Mouse (Mus musculus) embryonic facial prominence, embryonic 11.5 days (tissue): ENCODE results near the gene Carmil3. TPM values are rescaled to one million over a fixed set of nuclear protein-coding genes. Genes with fewer than 3 reads are reported as not detected.

ENCODE experiments used
- ATAC-seq: fragments of 200-750 bp; cut with Nextera tagmentation; replicated peaks from 2 replicates; pipeline ENCODE4 v1.8.0; 2017; ENCODE audit warnings: low read depth; ENCODE audit not compliant: insufficient number of reproducible peaks, low FRiP score, low TSS enrichment
- DNase-seq: peaks from one replicate; pipeline ENCODE4 v3.0.0-alpha.2; 2015; ENCODE audit warnings: low spot score
- H3K27ac ChIP-seq: fragments of 300-500 bp; sonication (generic); replicated peaks from 2 replicates; pipeline ENCODE4 v1.5.1; 2014; ENCODE audit warnings: mild to moderate bottlenecking, low read depth, low read length, control low read depth
- H3K27me3 ChIP-seq: fragments of 300-500 bp; sonication (generic); 2 replicates; pipeline ENCODE4 v1.6.1; 2014; ENCODE audit warnings: mild to moderate bottlenecking, low read length, moderate library complexity, mixed read lengths; ENCODE audit not compliant: control insufficient read depth, insufficient read depth
- H3K36me3 ChIP-seq: fragments of 300-500 bp; sonication (generic); replicated peaks from 2 replicates; pipeline ENCODE4 v1.6.1; 2014; ENCODE audit warnings: low read depth, mild to moderate bottlenecking, low read length, moderate library complexity, mixed read lengths; ENCODE audit not compliant: control insufficient read depth, insufficient read depth
- H3K4me1 ChIP-seq: fragments of 300-500 bp; sonication (generic); 2 replicates; pipeline ENCODE4 v1.6.1; 2014; ENCODE audit warnings: low read length, mixed read lengths; ENCODE audit not compliant: control insufficient read depth, insufficient read depth
- H3K4me2 ChIP-seq: fragments of 300-500 bp; sonication (generic); 2 replicates; pipeline ENCODE4 v1.6.1; 2014; ENCODE audit warnings: low read depth, mild to moderate bottlenecking, control low read depth, low read length, moderate library complexity
- H3K4me3 ChIP-seq: fragments of 300-500 bp; sonication (generic); 2 replicates; pipeline ENCODE4 v1.5.1; 2014; ENCODE audit warnings: low read depth, low read length, control low read depth
- H3K9ac ChIP-seq: fragments of 300-500 bp; sonication (generic); replicated peaks from 2 replicates; pipeline ENCODE4 v1.6.1; 2014; ENCODE audit warnings: mild to moderate bottlenecking, control low read depth, low read length
- H3K9me3 ChIP-seq: fragments of 300-500 bp; sonication (generic); replicated peaks from 2 replicates; pipeline ENCODE4 v1.6.1; 2016; ENCODE audit warnings: mild to moderate bottlenecking, low read length, inconsistent platforms, mixed read lengths; ENCODE audit not compliant: control insufficient read depth
- WGBS: fragments of 180-500 bp; shearing (Covaris S2); extraction: QIAGEN DNeasy Blood & Tissue Kit; methylation state at CpG from one replicate; pipeline ENCODE4 v1.1.7; 2014; 5-methylcytosine and 5-hydroxymethylcytosine counted together
- polyA plus RNA-seq: library from polyadenylated mRNA; unstranded; fragments of >200 nt; fragmentation: Nextera tagmentation; extraction: Ambion mirVana; gene quantifications from 2 replicates; pipeline ENCODE4 v1.2.1, GENCODE M21; 2014

The Carmil3 gene
- polyA plus RNA-seq, 1 experiment from 2014 or later: 4.9 TPM

DNA sequence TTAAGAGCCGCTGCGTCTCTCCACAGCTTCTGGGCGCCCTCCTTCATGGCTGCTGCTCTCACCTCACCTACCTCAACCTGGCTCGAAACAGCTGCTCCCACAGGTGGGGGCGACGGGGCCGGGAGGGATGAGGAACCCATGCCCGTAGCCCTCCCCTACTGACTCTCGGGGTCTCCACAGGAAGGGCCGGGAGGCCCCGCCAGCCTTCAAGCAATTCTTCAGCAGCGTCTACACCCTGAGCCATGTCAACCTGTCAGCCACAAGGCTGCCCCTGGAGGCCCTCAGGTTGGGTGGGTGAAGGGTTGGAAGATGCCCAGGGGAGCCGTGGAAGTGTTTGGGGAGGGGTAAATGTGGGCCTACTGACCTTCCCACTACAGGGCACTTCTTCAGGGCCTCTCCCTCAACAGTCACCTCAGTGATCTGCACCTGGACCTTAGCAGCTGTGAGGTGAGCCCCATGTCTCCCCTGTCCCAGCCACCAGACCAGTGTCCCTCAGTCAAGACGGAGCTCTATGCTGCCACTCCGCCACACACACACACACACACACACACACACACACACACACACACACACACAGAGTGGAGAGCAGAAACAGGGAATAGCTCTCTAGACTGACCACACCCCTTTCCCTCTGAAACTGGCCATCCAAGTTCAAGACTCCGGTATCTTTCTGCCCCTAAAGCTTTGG, 6.5 kb downstream of the Carmil3 start:
- WGBS: 62% methylated on average over 16 of the region's 16 CpGs
- Histone ChIP-seq H3K27me3 (no peaks in the 10 kb centered on the region), H3K36me3 (no peaks in the 10 kb centered on the region; the same call in 1 of the 2 replicates), H3K9me3 (no peaks in the 10 kb centered on the region), H3K4me2 (no peak overlapping the region), H3K4me1 (no peaks in the 10 kb centered on the region), H3K27ac (no peak overlapping the region), H3K4me3 (no peak overlapping the region), H3K9ac (no peak overlapping the region)
- ATAC-seq (0 out of 2 replicates have a peak, but pooled peaks have one; percentile 32), DNase-seq (no peak)

- H3K27ac ChIP-seq: no peak overlapping the region
- H3K9ac ChIP-seq: peak overlapping the region; percentile 37; the same call in 1 of the 2 replicates
- H3K4me2 ChIP-seq: no peak overlapping the region
- H3K27me3 ChIP-seq: no peaks in the 10 kb centered on the region
- no peaks in the 10 kb centered on the region; the same call in 1 of the 2 replicates for H3K36me3 ChIP-seq
- DNase-seq (peak; percentile 86), ATAC-seq (peak; percentile 37; the same call in 1 of the 2 replicates)
- no peaks in the 10 kb centered on the region for H3K4me1 ChIP-seq
- H3K4me3 ChIP-seq: no peak overlapping the region
- H3K9me3 ChIP-seq: no peaks in the 10 kb centered on the region
- WGBS: 28% methylated on average over 6 of the region's 6 CpGs
Measured at GRCm38 (mm10) chr14:55497449-55497821, 7.0 kb downstream of the Carmil3 start.

- DNase-seq (no peak), ATAC-seq (no peak)
- Histone ChIP-seq H3K9me3 (no peaks in the 10 kb centered on the region), H3K9ac (no peak overlapping the region), H3K4me2 (no peak overlapping the region), H3K4me1 (no peaks in the 10 kb centered on the region), H3K4me3 (no peak overlapping the region), H3K36me3 (no peaks in the 10 kb centered on the region), H3K27me3 (no peaks in the 10 kb centered on the region), H3K27ac (no peak overlapping the region)
- WGBS: 87% methylated on average over 9 of the region's 9 CpGs
Measured at GRCm38 (mm10) chr14:55505612-55506011, 15.2 kb downstream of the Carmil3 start.

DNA sequence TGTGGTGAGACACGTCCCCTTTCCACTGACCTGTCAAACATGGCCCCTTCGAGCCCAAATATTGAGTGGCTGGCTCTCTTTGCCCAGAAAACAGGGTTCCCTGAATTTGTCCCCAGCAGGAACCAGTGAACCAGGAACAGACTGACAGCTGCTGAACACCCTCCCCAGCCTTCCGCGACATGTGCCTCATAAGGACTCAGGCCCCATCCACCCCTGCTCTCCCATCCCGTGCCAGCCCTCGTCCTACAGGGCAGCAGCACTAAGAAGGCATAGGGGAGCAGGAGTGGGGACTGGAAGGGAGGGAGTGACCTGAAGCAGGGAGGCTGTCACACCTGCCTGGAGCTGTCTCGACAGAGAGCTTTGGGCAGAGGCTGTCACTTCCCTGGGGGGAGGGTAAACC, 17.4 kb downstream of the Carmil3 start:
- H3K4me1 ChIP-seq: no peaks in the 10 kb centered on the region
- ATAC-seq (no peak), DNase-seq (no peak)
- H3K4me3 ChIP-seq: no peak overlapping the region
- no peaks in the 10 kb centered on the region for H3K27me3 ChIP-seq
- H3K9ac ChIP-seq: no peak overlapping the region
- WGBS: 54% methylated on average over 7 of the region's 7 CpGs
- no peaks in the 10 kb centered on the region for H3K36me3 ChIP-seq
- no peaks in the 10 kb centered on the region for H3K9me3 ChIP-seq
- no peak overlapping the region for H3K4me2 ChIP-seq
- no peak overlapping the region for H3K27ac ChIP-seq

DNA sequence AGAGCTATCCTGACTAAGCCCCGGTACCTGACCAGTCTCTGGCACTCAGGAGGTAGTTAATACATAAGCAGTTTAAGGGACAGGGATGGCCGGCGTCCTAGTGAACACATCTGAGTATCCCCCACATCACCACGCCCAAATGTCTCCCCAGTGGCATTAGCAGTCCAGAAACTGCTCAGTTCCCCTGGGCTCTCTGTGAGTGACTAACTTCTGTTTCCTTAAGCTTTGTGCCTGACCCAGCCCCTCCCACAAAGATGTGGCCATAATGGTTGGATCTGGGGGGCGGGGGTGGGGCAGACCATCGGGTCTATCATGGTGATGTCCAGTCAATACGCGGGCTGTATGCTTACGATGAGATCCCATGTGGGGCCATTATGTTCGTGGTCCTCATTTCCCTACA, 19.1 kb downstream of the Carmil3 start:
- H3K27ac ChIP-seq: no peak overlapping the region
- DNase-seq: no peak
- H3K36me3 ChIP-seq: no peaks in the 10 kb centered on the region
- H3K9ac ChIP-seq: no peak overlapping the region
- no peak overlapping the region for H3K4me2 ChIP-seq
- H3K9me3 ChIP-seq: no peaks in the 10 kb centered on the region
- ATAC-seq: no peak
- 84% methylated on average over 10 of the region's 10 CpGs for WGBS
- H3K27me3 ChIP-seq: no peaks in the 10 kb centered on the region
- no peak overlapping the region for H3K4me3 ChIP-seq
- no peaks in the 10 kb centered on the region for H3K4me1 ChIP-seq

- no peaks in the 10 kb centered on the region for H3K4me1 ChIP-seq
- no peaks in the 10 kb centered on the region for H3K9me3 ChIP-seq
- H3K27ac ChIP-seq: no peak within 1 kb of the TSS
- no peak within 1 kb of the TSS for H3K4me3 ChIP-seq
- H3K36me3 ChIP-seq: no peaks in the 10 kb centered on the region
- 73% methylated on average over 20 of the region's 22 CpGs for WGBS
- no peak within 1 kb of the TSS for H3K9ac ChIP-seq
- ATAC-seq: no peak
- H3K4me2 ChIP-seq: no peak within 1 kb of the TSS; the same call in 1 of the 2 replicates
- H3K27me3 ChIP-seq: no peaks in the 10 kb centered on the region
- DNase-seq: no peak
Measured at GRCm38 (mm10) chr14:55510125-55510731, 19.8 kb downstream of the Carmil3 start, which contains the start of gene Cpne6. Gene Cpne6, plus strand, starts transcription at chr14:55510445.

DNA sequence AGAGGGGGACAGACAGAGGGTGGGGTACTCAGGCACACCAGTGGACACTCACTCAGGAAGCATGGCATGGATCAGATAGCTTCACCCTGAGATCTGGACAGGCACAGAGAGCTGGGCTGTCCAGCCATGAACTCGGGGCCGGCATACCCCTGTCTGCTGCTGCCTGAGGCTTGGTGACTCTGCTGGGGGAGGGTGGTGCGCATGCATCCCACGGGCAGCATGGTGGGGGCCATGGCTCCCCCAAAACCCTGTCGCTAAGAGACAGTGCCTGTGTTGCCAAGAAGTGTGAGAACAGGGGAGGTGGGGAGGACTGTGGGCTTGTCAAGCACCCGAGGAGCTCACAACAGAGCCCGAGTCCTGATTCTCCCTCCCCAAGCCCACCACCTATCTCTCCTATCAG, 20.6 kb downstream of the Carmil3 start:
- Histone ChIP-seq H3K4me2 (no peak overlapping the region; the same call in 1 of the 2 replicates), H3K9me3 (no peaks in the 10 kb centered on the region), H3K4me1 (no peaks in the 10 kb centered on the region), H3K36me3 (no peaks in the 10 kb centered on the region), H3K4me3 (no peak overlapping the region), H3K9ac (no peak overlapping the region), H3K27ac (no peak overlapping the region), H3K27me3 (no peaks in the 10 kb centered on the region)
- DNase-seq (no peak), ATAC-seq (0 out of 2 replicates have a peak, but pooled peaks have one; percentile 25)
- WGBS: 54% methylated on average over 7 of the region's 7 CpGs

GRCm38 (mm10) chr14:55513927-55514326, 23.5 kb downstream of the Carmil3 start:
- no peak overlapping the region for H3K27ac ChIP-seq
- no peak overlapping the region for H3K4me2 ChIP-seq
- H3K9me3 ChIP-seq: no peaks in the 10 kb centered on the region
- H3K4me3 ChIP-seq: no peak overlapping the region
- DNase-seq (no peak), ATAC-seq (no peak)
- no peaks in the 10 kb centered on the region for H3K36me3 ChIP-seq
- H3K9ac ChIP-seq: no peak overlapping the region
- 72% methylated on average over 10 of the region's 10 CpGs for WGBS
- H3K27me3 ChIP-seq: no peaks in the 10 kb centered on the region
- H3K4me1 ChIP-seq: no peaks in the 10 kb centered on the region
